Mouse (Mus musculus) Patski (cell line): Measurements from ENCODE around the gene Spink4. TPM values are rescaled to one million over a fixed set of nuclear protein-coding genes. Genes with fewer than 3 reads are reported as not detected.

Experiments
- ATAC-seq: fragments of 100-300 bp; one replicate; pipeline ENCODE4 v1.8.0; 2021
- CTCF ChIA-PET: fragments of 350-600 bp; sonication (Branson Sonifier 250); formaldehyde crosslinking; loops from one replicate; lab custom pipeline; 2022; ENCODE audit warnings: inconsistent platforms; lab: Charles Lee
- POLR2A ChIA-PET: fragments of 350-600 bp; sonication (Branson Sonifier 250); formaldehyde crosslinking; loops from one replicate; lab custom pipeline; 2022; ENCODE audit warnings: antibody characterized with exemption, inconsistent platforms; lab: Charles Lee
- DNase-seq: peaks from one replicate; pipeline ENCODE4 v3.0.0-alpha.2; 2011; ENCODE audit warnings: low read depth, low spot score
- H3K27me3 ChIP-seq: fragments of 371-371 bp; one replicate; pipeline ENCODE4 v1.5.1; 2021
- CTCF ChIP-seq: fragments of 100-300 bp; IDR thresholded peaks from one replicate; pipeline ENCODE4 v1.5.1; 2021
- in situ Hi-C: fragments of 300-500 bp; cut with MboI; formaldehyde crosslinking; loops from 3 replicates; pipeline ENCODE4 v1.11.1; 2018; ENCODE audit warnings: low pct_unique_long_range_greater_than_20kb, mixed read lengths
- polyA plus RNA-seq: library from polyadenylated mRNA; unstranded; gene quantifications from one replicate; pipeline ENCODE4 v1.2.3, GENCODE M21; 2021

Spink4 gene
- polyA plus RNA-seq, 1 experiment from 2014 or later: not detected

GRCm38 (mm10) chr4:40884282-40885165, 35.3 kb upstream of the Spink4 start:
- H3K27me3 ChIP-seq: no peaks in the 10 kb centered on the region

DNA sequence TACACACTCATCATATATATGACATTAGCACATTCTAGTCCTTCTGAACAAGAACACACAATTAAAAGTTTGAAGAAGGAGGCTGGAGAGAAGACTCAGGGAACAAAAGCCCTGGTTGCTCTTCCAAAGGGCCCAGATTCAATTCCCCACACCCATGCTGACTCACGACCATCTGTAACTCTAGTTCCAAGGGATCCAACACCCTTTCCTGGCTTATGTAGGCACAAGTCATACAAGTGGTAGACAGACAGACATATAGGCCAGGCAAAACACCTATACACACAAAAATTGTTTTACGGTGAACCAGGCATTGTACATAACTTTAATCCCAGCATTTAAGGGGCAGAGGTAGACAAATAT, 34.7 kb upstream of the Spink4 start:
- in situ Hi-C loops: no loop called here
- ATAC-seq (no peak), DNase-seq (no peak)
- TF ChIP-seq CTCF: no peak
- POLR2A ChIA-PET: no interaction called here
- H3K27me3 ChIP-seq: no peaks in the 10 kb centered on the region
- CTCF ChIA-PET: interaction anchor here (0.7 kb wide), 2 partner anchors 13 to 21 kb away, joined by 3 read pairs; no protein-coding TSS in a partner anchor

More at GRCm38 (mm10) chr4:40884282-40885165, 35.3 kb upstream of the Spink4 start:
- ChIA-PET CTCF (interaction anchor here (1.5 to 1.6 kb wide), 2 partner anchors 30 to 111 kb away, joined by 3 to 5 read pairs; partner anchors contain the start of gene B4galt1), POLR2A (no interaction called here)
- in situ Hi-C loops: no loop called here
- TF ChIP-seq CTCF: no peak
- DNase-seq (no peak), ATAC-seq (no peak)

DNA sequence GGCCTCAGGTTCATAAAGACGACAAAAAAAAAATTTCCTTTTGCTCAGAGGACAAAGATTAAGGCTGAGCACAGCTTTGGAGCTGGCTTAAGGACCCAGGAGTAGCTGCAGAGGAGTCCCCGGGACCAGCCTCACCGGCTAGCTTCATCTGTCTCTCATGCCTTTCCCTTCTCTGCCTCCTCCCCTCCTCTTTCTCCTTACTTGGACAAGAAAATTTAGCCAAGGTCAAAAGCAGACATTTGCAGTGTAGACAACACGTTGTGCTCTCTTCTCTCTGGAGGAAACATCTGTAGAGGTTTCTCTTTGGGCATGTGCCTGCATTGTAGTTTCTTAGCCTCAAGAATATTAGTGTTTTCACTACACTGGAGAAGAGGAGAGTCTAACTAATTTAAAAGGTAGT, 34.0 kb upstream of the Spink4 start:
- ChIA-PET POLR2A (no interaction called here), CTCF (interaction anchor here (0.7 kb wide), 2 partner anchors 12 to 20 kb away, joined by 3 read pairs; no protein-coding TSS in a partner anchor)
- in situ Hi-C loops: no loop called here
- no peaks in the 10 kb centered on the region for H3K27me3 ChIP-seq
- DNase-seq (no peak), ATAC-seq (no peak)
- no peak for TF ChIP-seq CTCF

DNA sequence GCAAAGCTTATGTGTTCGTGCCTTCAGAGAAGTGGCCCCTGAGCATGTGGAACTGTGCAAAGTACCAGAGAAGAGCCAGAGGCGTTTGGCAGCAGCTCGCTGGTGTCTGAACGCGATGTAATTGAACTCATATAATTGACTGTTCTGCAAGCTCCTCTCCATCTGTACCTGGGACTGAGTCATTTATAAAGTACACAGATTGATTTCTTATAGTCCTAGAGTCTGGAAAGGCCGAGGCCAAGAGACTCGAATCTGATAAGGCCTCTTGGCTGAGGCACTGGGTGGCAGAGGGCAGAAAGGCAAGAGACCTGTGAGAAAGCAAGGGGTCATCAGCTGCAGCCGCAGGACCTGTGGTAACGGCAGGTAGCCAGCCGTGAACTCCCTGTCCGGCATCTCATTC, 31.0 kb upstream of the Spink4 start:
- TF ChIP-seq CTCF: no peak
- H3K27me3 ChIP-seq: no peaks in the 10 kb centered on the region
- DNase-seq (no peak), ATAC-seq (no peak)
- in situ Hi-C loops: no loop called here
- POLR2A ChIA-PET: no interaction called here
- CTCF ChIA-PET: no interaction called here

GRCm38 (mm10) chr4:40889252-40889651, 30.6 kb upstream of the Spink4 start:
- ATAC-seq (no peak), DNase-seq (no peak)
- ChIA-PET POLR2A (interaction anchor here (0.6 kb wide), 1 partner anchor 33 kb away, joined by 3 read pairs; no protein-coding TSS in a partner anchor), CTCF (no interaction called here)
- TF ChIP-seq CTCF: no peak
- in situ Hi-C loops: no loop called here
- H3K27me3 ChIP-seq: no peaks in the 10 kb centered on the region

- ChIA-PET CTCF (no interaction called here), POLR2A (interaction anchor here (0.6 kb wide), 1 partner anchor 34 kb away, joined by 3 read pairs; no protein-coding TSS in a partner anchor)
- no peaks in the 10 kb centered on the region for H3K27me3 ChIP-seq
- ATAC-seq (no peak), DNase-seq (no peak)
- in situ Hi-C loops: no loop called here
- TF ChIP-seq CTCF: no peak
These were observed 29.9 kb upstream of the Spink4 start for GRCm38 (mm10) chr4:40889983-40890382.

DNA sequence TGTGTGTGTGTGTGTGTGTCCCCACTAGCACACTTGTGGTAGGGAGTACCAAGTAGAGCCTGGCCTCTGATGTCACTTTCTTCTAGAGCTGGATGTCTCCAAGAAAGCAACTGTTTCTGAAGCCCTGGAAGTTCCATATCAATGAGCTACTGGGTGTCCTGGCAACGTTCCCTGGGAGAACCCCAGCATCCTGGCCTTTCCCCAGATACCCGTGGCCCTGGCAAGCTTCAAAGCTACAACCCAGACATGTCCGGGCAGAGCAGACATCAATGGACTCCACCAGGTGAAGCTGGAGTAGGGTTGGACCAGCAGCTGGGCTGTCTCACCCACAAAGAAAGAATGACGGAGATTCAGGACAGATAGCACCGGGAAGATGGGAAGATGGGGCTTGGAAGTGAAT, 28.6 kb upstream of the Spink4 start:
- no peak for DNase-seq
- no peak for ATAC-seq
- TF ChIP-seq CTCF: no peak
- in situ Hi-C loops: no loop called here
- H3K27me3 ChIP-seq: no peaks in the 10 kb centered on the region
- CTCF ChIA-PET: interaction anchor here (0.8 kb wide), 1 partner anchor 39 kb away, joined by 3 read pairs; no protein-coding TSS in a partner anchor
- POLR2A ChIA-PET: no interaction called here

DNA sequence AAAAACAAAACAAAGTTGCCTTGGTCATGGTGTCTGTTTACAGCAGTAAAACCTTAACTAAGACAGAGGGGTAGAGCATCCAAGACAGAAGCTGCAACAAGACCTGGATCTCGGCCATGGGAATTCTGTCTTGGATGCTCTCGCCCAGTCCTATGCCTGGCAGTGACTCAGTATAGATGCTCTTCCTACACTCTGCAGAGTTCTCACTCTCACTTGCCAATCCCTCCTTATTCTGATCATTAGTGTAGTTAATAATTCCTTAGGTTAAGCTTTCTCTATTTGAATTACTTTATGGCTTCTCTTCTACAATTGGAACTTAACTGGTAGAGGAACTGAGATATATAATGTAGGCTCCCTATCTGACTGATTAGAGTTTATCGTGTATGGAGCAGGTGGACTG, 24.7 kb upstream of the Spink4 start:
- CTCF ChIA-PET: interaction anchor here (0.7 kb wide), 1 partner anchor 120 kb away, joined by 3 read pairs; no protein-coding TSS in a partner anchor
- in situ Hi-C loops: no loop called here
- ATAC-seq: no peak
- no peak for TF ChIP-seq CTCF
- H3K27me3 ChIP-seq: no peaks in the 10 kb centered on the region
- no peak for DNase-seq
- POLR2A ChIA-PET: no interaction called here

DNA sequence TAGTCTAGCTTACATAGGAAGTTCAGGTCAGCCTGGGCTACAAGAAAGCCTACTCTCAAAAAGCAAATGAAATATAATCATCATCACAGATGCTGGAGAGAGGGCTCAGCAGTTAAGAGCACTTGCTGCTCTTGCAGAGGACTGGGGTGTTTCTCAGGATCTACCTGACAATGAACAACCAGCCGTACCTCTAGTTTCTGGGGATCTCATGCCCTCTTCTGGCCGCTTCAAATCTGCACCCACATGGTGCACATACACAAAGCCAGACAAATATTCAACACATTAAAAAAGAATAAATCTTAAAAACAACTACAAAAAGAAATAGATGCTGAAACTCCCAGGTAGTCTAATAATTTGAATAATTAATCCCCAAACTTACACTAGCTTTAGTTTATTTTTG, 24.2 kb upstream of the Spink4 start:
- CTCF ChIA-PET: interaction anchor here (0.7 kb wide), 1 partner anchor 121 kb away, joined by 3 read pairs; no protein-coding TSS in a partner anchor
- in situ Hi-C loops: no loop called here
- DNase-seq (no peak), ATAC-seq (no peak)
- H3K27me3 ChIP-seq: no peaks in the 10 kb centered on the region
- TF ChIP-seq CTCF: peak; percentile 33
- POLR2A ChIA-PET: no interaction called here

DNA sequence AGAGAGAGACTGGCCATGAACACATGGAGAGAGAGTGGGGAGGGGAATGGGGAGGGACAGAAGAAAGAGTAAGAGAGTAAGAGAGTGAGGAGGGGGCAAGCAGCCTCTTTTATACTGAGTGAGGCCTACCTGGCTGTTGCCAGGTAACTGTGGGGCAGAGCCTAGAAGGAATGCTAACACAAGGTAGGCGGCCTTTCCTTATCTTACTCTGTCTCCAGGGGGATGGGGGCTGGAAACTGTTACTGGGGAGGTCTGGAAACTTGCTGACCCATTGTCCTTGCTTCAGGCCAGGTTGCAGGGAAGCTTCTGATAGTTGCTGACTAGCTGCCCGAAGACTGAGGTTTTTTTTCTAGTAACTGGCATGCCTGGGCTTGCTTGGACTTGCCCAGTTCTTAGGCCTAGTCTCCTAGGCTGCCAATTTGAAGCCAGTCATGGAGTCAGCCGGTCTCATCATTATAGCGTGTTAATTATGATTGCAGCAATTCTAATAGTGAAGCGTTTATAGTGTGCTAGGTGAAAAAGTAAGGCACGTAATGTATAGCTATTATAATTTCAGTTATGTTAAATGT, 21.3 kb upstream of the Spink4 start:
- in situ Hi-C loops: no loop called here
- no peak for ATAC-seq
- POLR2A ChIA-PET: no interaction called here
- CTCF ChIA-PET: interaction anchor here (1.0 to 1.5 kb wide), 2 partner anchors 12 to 13 kb away, joined by 3 read pairs; no protein-coding TSS in a partner anchor
- TF ChIP-seq CTCF: no peak
- no peaks in the 10 kb centered on the region for H3K27me3 ChIP-seq
- DNase-seq: no peak

DNA sequence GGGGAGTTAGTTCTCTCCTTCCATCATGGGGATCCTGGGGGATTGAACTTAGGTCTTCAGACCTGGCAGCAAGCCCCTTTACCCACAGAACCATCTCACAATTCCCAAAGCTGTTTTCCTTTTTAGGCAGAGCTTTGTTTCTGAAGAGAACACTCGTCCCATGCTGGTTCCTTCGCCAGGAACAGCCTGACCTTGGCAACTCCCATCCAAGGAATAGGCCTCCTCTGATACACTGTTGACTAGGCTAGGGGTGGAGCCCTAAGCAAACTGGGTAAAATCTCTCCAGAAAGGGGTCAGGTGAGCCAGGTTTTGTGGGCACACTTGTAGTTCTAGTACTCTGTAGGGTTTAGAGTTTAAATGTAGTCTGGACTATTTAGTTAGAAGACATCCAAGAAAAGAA, 20.6 kb upstream of the Spink4 start:
- no peak for TF ChIP-seq CTCF
- no peak for DNase-seq
- no peaks in the 10 kb centered on the region for H3K27me3 ChIP-seq
- ATAC-seq: no peak
- in situ Hi-C loops: no loop called here
- ChIA-PET CTCF (interaction anchor here (1.5 kb wide), 1 partner anchor 12 kb away, joined by 3 read pairs; no protein-coding TSS in a partner anchor), POLR2A (no interaction called here)
